Mouse (Mus musculus) MN1 (cell line): ENCODE measurements around the gene Ier3.
A peak's percentile ranks its signal among the peaks of the same experiment; 100 is the strongest.
"Not testable (repeated sequence)": the region's sequence is repeated elsewhere in the genome, so short reads cannot be mapped to it uniquely, and the experiment has no call there.

Experiments used
- DNase-seq: peaks from one replicate; pipeline ENCODE4 v3.0.0-alpha.2; 2016; ENCODE audit warnings: low spot score

The Ier3 gene

GRCm38 (mm10) chr17:35836178-35836965 is 14.9 kb downstream of the Ier3 start:
- peak; percentile 98 for DNase-seq

DNA sequence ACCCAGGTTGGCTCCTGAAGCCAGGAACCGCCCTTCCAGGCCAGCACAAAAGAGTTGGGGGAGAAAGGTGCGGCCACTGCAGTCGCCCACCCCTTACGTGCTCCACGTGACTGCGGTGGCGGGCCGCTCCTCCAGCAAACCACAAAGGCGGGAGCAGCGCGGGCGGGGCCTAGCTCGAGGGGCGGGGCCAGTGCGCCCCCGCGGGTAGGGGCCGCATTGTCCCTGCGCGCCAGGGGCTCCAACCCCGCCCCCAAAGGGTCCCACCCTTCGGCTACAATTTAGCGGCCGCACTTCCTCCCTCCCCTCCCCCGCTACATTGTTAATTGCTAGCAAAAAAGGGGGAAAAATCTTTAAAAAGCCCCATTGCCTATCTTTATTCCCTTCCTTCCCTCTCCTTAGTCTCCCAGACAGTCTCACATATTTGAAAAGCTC is 15.5 kb downstream of the Ier3 start:
- DNase-seq = peak; percentile 82

- DNase-seq = peak; percentile 63
Measured at GRCm38 (mm10) chr17:35837487-35837886, 16.0 kb downstream of the Ier3 start.

- DNase-seq = peak; percentile 97
Measured at GRCm38 (mm10) chr17:35838122-35838544, 16.6 kb downstream of the Ier3 start, which contains the start of gene Tubb5. Gene Tubb5, minus strand, starts transcription at chr17:35838306.

DNA sequence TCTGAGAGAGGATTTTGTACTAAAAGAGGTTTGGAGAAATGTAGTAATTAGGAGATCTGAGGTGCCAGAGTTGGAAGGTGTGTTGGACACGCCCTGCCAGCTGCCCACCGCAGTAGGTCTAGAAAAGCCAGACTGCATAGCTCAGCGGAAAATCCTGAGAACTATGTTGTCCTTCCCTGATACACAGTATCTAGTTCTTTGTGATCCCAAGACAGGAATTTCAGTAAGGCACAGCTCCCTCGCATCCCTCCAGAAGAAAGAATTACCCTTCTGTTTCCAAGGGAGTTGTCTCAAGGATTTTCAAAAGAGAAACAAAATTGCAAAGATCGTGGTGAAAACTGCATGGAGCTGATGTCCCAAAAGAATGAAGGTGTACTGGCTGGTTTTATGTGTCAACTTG is 17.1 kb downstream of the Ier3 start:
- peak; percentile 37 for DNase-seq

GRCm38 (mm10) chr17:35839002-35839401 is 17.5 kb downstream of the Ier3 start:
- DNase-seq = not testable (repeated sequence)

GRCm38 (mm10) chr17:35840561-35840960 is 19.1 kb downstream of the Ier3 start:
- DNase-seq = no peak

DNA sequence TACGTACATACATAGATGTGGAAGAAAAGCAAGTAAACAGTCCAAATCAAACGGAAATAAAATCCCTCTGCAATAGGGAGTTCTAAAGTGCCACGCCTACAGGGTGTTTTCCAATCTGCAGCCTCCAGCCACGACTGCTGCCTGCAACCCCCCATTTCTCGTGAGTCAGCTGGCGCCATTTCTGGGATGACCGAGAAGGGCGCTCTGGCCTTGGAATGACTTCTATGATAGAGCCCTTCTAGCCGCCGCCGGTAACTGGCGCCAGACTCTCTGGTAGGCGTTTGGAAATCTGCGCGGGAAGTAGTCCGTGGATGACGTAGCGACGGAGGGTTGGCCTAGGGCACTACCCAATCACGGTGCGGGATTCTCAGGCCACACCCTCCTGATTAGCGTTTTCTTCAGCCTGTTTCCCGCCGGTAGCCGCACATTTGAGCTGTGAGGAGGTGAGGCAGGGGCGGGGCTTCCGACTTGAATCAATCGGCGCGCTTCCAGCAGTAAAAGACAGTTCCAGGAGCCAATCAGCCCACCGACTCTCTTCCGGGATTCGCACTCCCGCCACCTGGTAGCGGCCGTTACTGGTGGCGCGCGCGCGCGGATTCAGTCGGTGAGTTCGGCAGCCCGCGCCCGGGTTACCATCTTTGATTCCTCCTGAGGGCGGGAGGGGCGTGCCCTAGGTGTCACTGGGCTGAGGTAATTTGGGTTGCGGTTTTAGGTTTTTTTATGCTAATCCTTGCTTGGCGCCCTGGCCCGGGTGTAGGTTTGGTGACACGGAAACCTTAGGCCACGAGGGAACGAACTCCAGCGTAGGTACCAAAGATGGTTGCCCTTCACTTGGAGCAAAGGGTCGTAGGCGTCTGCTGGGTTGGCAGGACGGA is 19.8 kb downstream of the Ier3 start, which contains the start of gene Mdc1:
TSS of gene Mdc1 (plus strand) at position 440 of the 875 bp plus-strand sequence.
- peak; percentile 100 for DNase-seq

DNA sequence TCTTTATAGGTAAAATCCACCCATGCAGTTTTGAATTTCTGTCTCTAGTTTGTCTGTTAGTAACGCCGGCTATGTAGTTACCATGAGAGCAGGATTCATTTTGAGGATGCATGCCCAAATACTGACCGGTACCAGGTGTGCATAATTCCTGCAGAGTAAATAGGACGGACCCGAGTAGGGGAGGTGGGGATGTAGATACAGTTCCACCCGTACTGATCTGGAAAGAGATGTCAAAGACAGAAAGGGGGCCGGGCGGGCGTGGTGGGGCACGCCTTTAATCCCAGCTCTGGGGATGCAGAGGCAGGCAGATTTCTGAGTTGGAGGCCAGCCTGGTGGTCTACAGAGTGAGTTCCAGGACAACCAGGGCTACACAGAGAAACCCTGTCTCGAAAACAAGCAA is 20.5 kb downstream of the Ier3 start:
- no peak for DNase-seq

DNA sequence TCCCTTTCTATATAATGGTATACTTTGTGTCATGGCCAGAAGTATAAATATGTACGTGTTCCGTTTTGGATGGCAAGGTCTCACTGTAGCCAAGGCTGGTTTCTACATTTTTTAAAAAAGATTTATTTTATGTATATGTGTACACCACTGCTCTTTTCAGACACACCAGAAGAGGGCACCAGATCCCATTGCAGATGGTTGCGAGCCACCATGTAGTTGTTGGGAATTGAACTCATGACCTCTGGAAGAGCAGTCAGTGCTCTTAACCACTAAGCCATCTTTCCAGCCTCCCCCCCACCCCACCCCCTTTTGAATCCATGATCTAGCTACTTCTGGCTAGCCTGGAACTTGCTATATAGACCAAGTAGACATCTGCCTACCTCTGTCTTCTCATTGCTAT is 22.0 kb downstream of the Ier3 start:
- no peak for DNase-seq

DNA sequence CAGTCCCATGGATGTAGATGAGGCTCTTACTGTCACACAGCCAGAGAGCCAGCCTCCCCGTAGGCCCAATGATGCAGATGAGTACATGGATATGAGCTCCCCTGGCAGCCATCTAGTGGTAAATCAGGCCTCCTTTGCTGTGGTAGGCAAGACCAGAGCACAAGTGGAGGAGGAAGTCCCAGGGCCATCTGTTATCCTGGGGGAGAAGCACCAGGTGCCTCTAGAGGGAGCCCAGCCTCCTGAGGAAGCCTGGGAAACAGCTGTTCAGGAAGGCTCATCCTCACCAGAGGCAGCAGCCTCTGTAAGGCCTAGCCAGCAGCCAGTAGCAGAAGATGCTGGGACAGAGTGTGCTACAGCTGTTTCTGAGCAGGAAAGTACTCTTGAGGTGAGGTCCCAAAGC is 26.6 kb downstream of the Ier3 start:
- DNase-seq = peak; percentile 92

DNA sequence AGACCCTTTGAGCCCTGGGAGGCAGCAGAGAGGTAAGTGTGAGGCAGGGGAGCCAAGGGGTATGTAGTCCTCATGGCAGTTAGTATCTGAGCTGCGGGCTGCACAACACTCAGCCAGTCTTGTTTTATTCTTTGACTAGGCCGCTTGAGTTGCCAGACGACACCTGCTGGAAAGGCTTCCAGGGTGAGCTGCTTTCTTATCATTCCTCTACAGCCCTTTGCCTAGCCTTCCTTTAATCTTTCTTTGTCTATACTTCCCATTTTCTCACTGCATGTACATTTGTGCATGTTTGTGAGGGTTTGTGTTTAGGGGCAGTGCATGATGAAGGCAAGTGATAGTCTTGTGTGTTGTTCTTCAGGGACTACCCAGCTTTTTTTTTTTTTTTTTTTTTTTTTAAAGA is 29.5 kb downstream of the Ier3 start:
- DNase-seq = no peak

DNA sequence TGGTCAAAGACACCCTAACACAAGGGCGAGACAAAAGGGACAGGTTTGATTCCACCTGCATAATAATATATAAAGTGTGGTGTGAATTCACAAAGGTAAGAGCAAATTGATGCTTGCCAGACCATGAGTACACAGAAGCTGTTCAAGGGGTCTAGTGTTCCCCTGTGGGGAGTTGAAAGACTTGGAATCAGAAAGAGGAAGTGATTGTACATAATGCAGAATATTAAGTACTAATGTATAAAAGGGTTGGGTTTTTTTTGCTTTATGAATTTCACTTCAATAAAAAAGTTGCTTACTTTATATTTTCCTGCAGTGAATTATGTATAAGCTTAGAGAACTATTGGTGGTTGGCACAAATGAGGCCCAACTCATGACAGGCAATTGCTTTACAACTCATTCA is 37.9 kb downstream of the Ier3 start:
- DNase-seq = no peak

- no peak for DNase-seq
Measured at GRCm38 (mm10) chr17:35859835-35860234, 38.4 kb downstream of the Ier3 start.

- no peak for DNase-seq
Measured at GRCm38 (mm10) chr17:35860831-35861197, 39.3 kb downstream of the Ier3 start.

- DNase-seq = peak; percentile 92
Measured at GRCm38 (mm10) chr17:35861198-35861857, 39.8 kb downstream of the Ier3 start, which contains the start of gene Nrm. Gene Nrm, plus strand, starts transcription at chr17:35861318.

DNA sequence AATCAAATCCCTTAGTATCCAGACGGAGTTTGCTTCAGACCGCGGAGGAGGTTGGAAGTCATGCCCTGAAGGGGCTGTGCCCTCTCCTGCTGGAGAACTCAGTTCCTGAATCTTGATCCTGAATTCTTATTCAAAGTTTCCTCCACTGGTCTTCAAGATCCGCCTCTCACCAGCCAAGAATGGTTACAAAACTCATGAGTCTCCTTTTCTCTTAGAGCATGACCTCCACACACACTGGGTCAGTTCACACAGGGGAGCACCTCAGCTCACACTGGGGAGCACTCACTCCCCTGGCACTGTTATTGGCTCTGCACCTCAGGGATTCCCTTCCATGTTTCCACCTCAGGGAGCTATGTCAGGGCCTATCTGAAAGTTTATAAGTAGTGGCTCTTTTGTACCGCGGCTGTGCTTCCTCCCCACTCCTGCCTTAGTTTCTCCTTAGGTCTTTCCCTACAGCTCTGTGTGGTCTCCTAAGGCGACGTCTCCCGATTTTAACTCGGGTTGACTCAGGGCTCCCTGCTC is 43.4 kb downstream of the Ier3 start:
- DNase-seq = no peak

GRCm38 (mm10) chr17:35865481-35866280 is 44.2 kb downstream of the Ier3 start, which contains the start of gene Ppp1r18:
Gene Ppp1r18, plus strand, starts transcription at chr17:35865593.
- peak; percentile 76 for DNase-seq

DNA sequence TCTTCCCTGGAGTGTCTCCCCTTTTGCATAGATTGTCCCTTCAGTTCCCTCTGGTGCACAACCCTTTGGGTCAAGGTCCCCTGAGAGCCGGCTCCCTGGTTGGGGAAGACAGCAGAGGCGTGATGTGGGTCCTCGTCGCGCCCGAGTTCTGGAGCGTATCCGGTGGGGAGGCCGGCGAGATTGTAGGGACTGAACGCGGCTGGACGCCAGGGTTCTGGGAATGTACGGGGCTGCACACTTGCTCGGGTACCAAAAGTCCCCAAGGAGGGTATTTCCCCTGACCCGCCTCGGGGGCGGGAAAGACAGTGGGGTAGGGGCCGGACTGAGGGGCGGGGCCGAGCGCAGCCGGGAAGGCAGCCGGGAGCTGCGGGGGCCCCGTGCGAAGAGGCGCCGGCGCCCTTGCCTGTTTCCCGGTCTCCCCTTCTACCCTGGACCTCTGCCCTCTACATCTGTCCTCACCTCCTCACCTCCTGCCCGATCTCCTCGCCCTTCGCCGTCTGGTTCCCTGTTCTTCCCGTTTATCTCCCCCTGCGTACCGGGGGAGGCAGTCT is 44.9 kb downstream of the Ier3 start:
- peak; percentile 77 for DNase-seq
